Mouse (Mus musculus): ENCODE measurements around the gene Tbx2.

- no peak for TF ChIP-seq CTCF (IDR thresholded peaks at IDR 0.05; ENCODE audit: extremely low read depth, insufficient read length, insufficient replicate concordance, low read depth, low read length)
- TF ChIP-seq POLR2A (IDR thresholded peaks at IDR 0.05; ENCODE audit: low read depth, low read length), result no peak
Observed at GRCm38 (mm10) chr11:85800380-85800779, 32.0 kb upstream of the Tbx2 start.

All from small intestine, adult 2 months (tissue).